In the genomic region with DNA sequence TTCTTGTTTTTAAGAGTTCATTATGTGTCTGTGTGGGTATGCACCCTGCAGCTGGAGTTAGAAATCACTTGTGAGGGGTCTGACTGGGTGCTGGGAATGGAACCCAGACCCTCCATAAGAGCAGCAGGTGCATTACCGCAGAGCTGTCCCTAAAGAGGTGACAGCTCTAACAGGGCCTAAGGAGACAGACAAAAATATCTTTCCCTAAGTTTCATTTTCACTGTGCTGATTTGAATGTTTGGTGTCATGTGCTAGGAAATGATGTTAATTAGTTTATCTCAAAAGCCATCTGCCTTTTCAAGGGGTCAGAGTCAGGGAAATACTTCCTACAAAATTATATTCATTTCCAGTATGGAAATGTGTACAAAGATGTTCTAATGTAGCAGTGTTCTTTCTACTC, we compare ENCODE assay signal across 9 mouse cellular contexts. TPM values are rescaled to one million over a fixed set of nuclear protein-coding genes. Genes with fewer than 3 reads are reported as not detected.
DNase-seq lines count a peak whose midpoint lies in the region; ATAC-seq and TF ChIP-seq lines count a peak whose summit lies in the region.
"Had no signal": no experiment of that assay in that cellular context is flagged by ENCODE, and none has a peak within 500 bp of the region (broad histone marks: within the 10 kb centered on the region; RNA-seq: fewer than 3 reads in every experiment).

Gene Gm10964, plus strand, starts transcription at position 38 of the 400 bp plus-strand sequence.

- peaks cover 10% of the 10 kb centered on the region; the same call in 1 of the 2 replicates for H3K4me1 ChIP-seq in embryonic fibroblast, embryonic 13.5 days (ENCODE audit: control insufficient read depth, insufficient read depth, low read length)
- H3K4me1 ChIP-seq in intestine, embryonic 14.5 days (replicated peaks; ENCODE audit: control insufficient read depth, insufficient read depth, low read length): peaks cover 35% of the 10 kb centered on the region
- H3K4me1 ChIP-seq in midbrain, postnatal 0 days (ENCODE audit: insufficient read depth, low read length): peaks cover 3% of the 10 kb centered on the region; the same call in 1 of the 2 replicates

- WGBS in intestine, embryonic 14.5 days: 91% methylated on average over 1 of the region's 1 CpGs
- WGBS in midbrain, postnatal 0 days: 93% methylated on average over 1 of the region's 1 CpGs

- TF ChIP-seq CTCF in layer of hippocampus, adult 2 months (conservative IDR thresholded peaks at IDR 0.05): no peak
- no peak for TF ChIP-seq CTCF in embryonic fibroblast, embryonic 13.5 days (IDR thresholded peaks at IDR 0.05; ENCODE audit: borderline replicate concordance, insufficient read depth, low read length)
- TF ChIP-seq CTCF in midbrain, postnatal 0 days (IDR thresholded peaks at IDR 0.05): no peak

- ATAC-seq in intestine, embryonic 14.5 days (replicated peaks; ENCODE audit: low FRiP score, low TSS enrichment, low read depth): no peak
- ATAC-seq in midbrain, postnatal 0 days (ENCODE audit: low FRiP score): no peak

- peak within 1 kb of the TSS; percentile 46 for H3K9ac ChIP-seq in intestine, embryonic 14.5 days (ENCODE audit: low read length)
- H3K9ac ChIP-seq in midbrain, postnatal 0 days (replicated peaks; ENCODE audit: low read length, poor library complexity, severe bottlenecking): no peak within 1 kb of the TSS

- H3K36me3 ChIP-seq in intestine, embryonic 14.5 days (ENCODE audit: control insufficient read depth, insufficient read depth, low read length): peaks cover 25% of the 10 kb centered on the region
- H3K36me3 ChIP-seq in midbrain, postnatal 0 days (ENCODE audit: insufficient read depth, low read length): peaks cover 15% of the 10 kb centered on the region

- no peak for DNase-seq in layer of hippocampus, adult 2 months (ENCODE audit: low spot score in 2 of 2)
- DNase-seq in layer of hippocampus, postnatal 14 days (ENCODE audit: low spot score in 2 of 2): no peak
- no peak for DNase-seq in intestine, embryonic 14.5 days (ENCODE audit: low spot score)
- DNase-seq in midbrain, postnatal 0 days (ENCODE audit: low spot score): no peak
- DNase-seq in thymus, postnatal 4 days: no peak
- DNase-seq in right cerebral cortex, postnatal 10 days (ENCODE audit: low spot score in 2 of 2): no peak
- no peak for DNase-seq in layer of hippocampus, postnatal 25 days (ENCODE audit: extremely low spot score in 1 of 2, low spot score in 1 of 2)
- DNase-seq: cerebellum, postnatal 10 days had no signal

- H3K27ac ChIP-seq in layer of hippocampus, adult 2 months: peak within 1 kb of the TSS; percentile 81
- H3K27ac ChIP-seq in embryonic fibroblast, embryonic 13.5 days (ENCODE audit: insufficient read depth, low read length): peak within 1 kb of the TSS; percentile 99
- H3K27ac ChIP-seq in intestine, embryonic 14.5 days (ENCODE audit: low read depth): peak within 1 kb of the TSS; percentile 98
- H3K27ac ChIP-seq in midbrain, postnatal 0 days (ENCODE audit: low read depth, low read length): peak within 1 kb of the TSS; percentile 59; the same call in 1 of the 2 replicates

- peak within 1 kb of the TSS; percentile 42 for H3K4me3 ChIP-seq in layer of hippocampus, adult 2 months
- peak within 1 kb of the TSS; percentile 22; the same call in 1 of the 2 replicates for H3K4me3 ChIP-seq in embryonic fibroblast, embryonic 13.5 days (ENCODE audit: insufficient read depth, low read length)
- peak within 1 kb of the TSS; percentile 37 for H3K4me3 ChIP-seq in intestine, embryonic 14.5 days (ENCODE audit: low read depth, low read length)
- no peak within 1 kb of the TSS for H3K4me3 ChIP-seq in midbrain, postnatal 0 days (ENCODE audit: low read depth, low read length)

- H3K4me2 ChIP-seq in intestine, embryonic 14.5 days (ENCODE audit: low read length): peak within 1 kb of the TSS; percentile 69
- H3K4me2 ChIP-seq in midbrain, postnatal 0 days (ENCODE audit: low read depth, low read length, poor library complexity, severe bottlenecking): peak within 1 kb of the TSS; percentile 41

- no peak for TF ChIP-seq POLR2A in embryonic fibroblast, embryonic 13.5 days (IDR thresholded peaks at IDR 0.05; ENCODE audit: low read depth, low read length)

- H3K27me3 ChIP-seq in intestine, embryonic 14.5 days (replicated peaks; ENCODE audit: control insufficient read depth, insufficient read depth, low read length): no peaks in the 10 kb centered on the region
- no peaks in the 10 kb centered on the region for H3K27me3 ChIP-seq in midbrain, postnatal 0 days (ENCODE audit: insufficient read depth, low read length)

- H3K9me3 ChIP-seq in intestine, embryonic 14.5 days (ENCODE audit: control insufficient read depth, low read length): no peaks in the 10 kb centered on the region
- no peaks in the 10 kb centered on the region for H3K9me3 ChIP-seq in midbrain, postnatal 0 days (ENCODE audit: low read length)

RNA-seq across cellular contexts. Expression of gene Gm10964, which starts in this region (rescaled TPM):
- not detected for total RNA-seq in layer of hippocampus, adult 2 months (2021)
- not detected for total RNA-seq in layer of hippocampus, postnatal 14 days (2021)
- not detected in 2 replicates for polyA plus RNA-seq in embryonic fibroblast, embryonic 13.5 days (2011; ENCODE audit: insufficient read length, low read depth, missing spikeins)
- not detected in 2 replicates for polyA plus RNA-seq in intestine, embryonic 14.5 days (2014; fragmentation: Nextera tagmentation; extraction: Ambion mirVana)
- total RNA-seq in midbrain, postnatal 0 days (2014; rRNA removed): not detected in 2 replicates
- polyA plus RNA-seq in midbrain, postnatal 0 days (2015; fragmentation: Nextera tagmentation; extraction: Ambion mirVana): not detected in 2 replicates
- total RNA-seq in layer of hippocampus, postnatal 25 days (2021): not detected
